Mouse (Mus musculus) olfactory bulb, adult 2 months (tissue): Measurements from ENCODE around the gene Mrpl23.

Source experiments
- CTCF ChIP-seq: fragments of 200-500 bp; IDR thresholded peaks from 2 replicates; pipeline ENCODE4 v1.5.1; 2012; ENCODE audit warnings: low read depth, mild to moderate bottlenecking, low read length, moderate library complexity; ENCODE audit not compliant: insufficient read depth
- POLR2A ChIP-seq: fragments of 200-500 bp; IDR thresholded peaks from 2 replicates; pipeline ENCODE4 v1.6.1; 2012; ENCODE audit warnings: mild to moderate bottlenecking, low read depth, low read length, moderate library complexity; ENCODE audit not compliant: insufficient read depth

DNA sequence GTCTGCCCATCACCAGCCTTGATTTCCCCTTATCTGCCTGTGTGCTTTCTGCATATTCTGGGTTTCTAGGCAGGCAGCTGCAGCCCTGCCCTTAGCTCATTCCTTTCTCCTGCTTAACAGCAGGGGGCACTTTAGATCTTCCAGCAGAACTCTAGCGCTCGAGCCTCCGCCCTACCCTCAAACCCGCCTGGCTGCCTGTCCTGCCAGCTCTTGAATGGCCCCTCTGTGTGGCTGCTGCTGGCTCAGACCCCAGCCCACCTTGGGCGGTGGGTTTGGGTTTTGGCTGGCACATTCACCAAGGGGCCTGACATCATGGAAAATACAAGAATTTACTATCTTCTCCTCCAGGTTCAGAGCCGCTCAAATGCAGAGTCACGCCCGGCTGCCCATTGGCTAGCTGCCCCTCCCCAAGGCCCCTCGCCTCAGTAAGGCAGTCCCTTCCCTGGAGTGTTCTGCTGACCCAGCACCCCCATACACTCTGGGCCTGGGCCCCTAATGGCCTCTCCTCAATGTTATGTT, 45.1 kb upstream of the Mrpl23 start:
- TF ChIP-seq CTCF: peak; percentile 24; the same call in 1 of the 2 replicates
- no peak for TF ChIP-seq POLR2A
